21 mouse cellular contexts compared by ENCODE assay signal in the genomic region with DNA sequence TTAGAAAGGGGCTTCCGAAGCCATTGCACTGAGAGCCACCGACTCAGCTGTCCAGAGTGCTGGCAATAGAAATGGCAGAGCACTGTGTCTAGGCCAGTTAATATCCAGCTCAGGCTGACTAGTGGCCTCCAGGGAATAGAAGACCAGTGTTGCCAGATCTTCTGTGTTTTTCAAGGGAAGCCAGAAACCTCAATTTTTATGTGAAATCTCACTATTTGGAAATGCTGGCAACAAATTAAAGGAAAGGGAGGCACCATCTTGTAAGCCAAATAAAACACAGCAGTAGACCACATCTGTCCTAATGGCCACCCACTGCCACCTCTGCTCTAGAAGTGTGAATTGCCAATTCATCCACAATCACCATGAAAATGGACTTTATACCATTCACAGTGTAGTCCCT.
DNase-seq lines count a peak whose midpoint lies in the region; ATAC-seq and TF ChIP-seq lines count a peak whose summit lies in the region.
"Had no signal": no experiment of that assay in that cellular context is flagged by ENCODE, and none has a peak within 500 bp of the region (broad histone marks: within the 10 kb centered on the region; RNA-seq: fewer than 3 reads in every experiment).

No protein-coding gene starts in this region.

- H3K27ac ChIP-seq in gastrocnemius, adult 2 months: peak overlapping the region; percentile 49
- no peak overlapping the region for H3K27ac ChIP-seq in kidney, adult 2 months (ENCODE audit: insufficient read depth, low read depth, low read length)
- no peak overlapping the region for H3K27ac ChIP-seq in kidney, embryonic 16.5 days (ENCODE audit: low read length)
- H3K27ac ChIP-seq: embryonic facial prominence, embryonic 10.5 days; forebrain, embryonic 10.5 days; hindbrain, embryonic 13.5 days; kidney, postnatal 0 days; limb, embryonic 12.5 days; liver, embryonic 14.5 days; midbrain, embryonic 12.5 days had no signal

- no peak overlapping the region for H3K9ac ChIP-seq in kidney, embryonic 16.5 days (replicated peaks; ENCODE audit: low read length)
- H3K9ac ChIP-seq: hindbrain, embryonic 13.5 days; limb, embryonic 12.5 days; liver, embryonic 14.5 days; lung, embryonic 14.5 days; midbrain, embryonic 12.5 days had no signal

- DNase-seq in gastrocnemius, adult 2 months: peak; percentile 35
- DNase-seq in gastrocnemius, postnatal 4 days (ENCODE audit: low spot score in 2 of 2): no peak
- DNase-seq in kidney, adult 2 months: peak; percentile 24
- DNase-seq in MN1 (ENCODE audit: low spot score): peak; percentile 40
- DNase-seq in fibroblast of lung, adult 2 months (ENCODE audit: low read depth): peak; percentile 43
- no peak for DNase-seq in left cerebral cortex, postnatal 10 days (ENCODE audit: extremely low spot score in 1 of 2, low spot score in 2 of 2)
- DNase-seq: adrenal gland, postnatal 25 days; cerebellum, adult 11-12 months; kidney, adult 11 months; lung, embryonic 14.5 days; right cerebral cortex, postnatal 25 days; thymus, postnatal 14 days had no signal

- WGBS in kidney, adult 2 months: 76% methylated on average over 2 of the region's 2 CpGs
- WGBS in kidney, embryonic 16.5 days: 89% methylated on average over 2 of the region's 2 CpGs

- no peaks in the 10 kb centered on the region for H3K4me1 ChIP-seq in kidney, adult 2 months (ENCODE audit: control insufficient read depth, insufficient read depth, low read length)
- H3K4me1 ChIP-seq in kidney, embryonic 16.5 days (ENCODE audit: insufficient read depth, low read length): no peaks in the 10 kb centered on the region
- H3K4me1 ChIP-seq: embryonic facial prominence, embryonic 10.5 days; forebrain, embryonic 10.5 days; midbrain, embryonic 12.5 days had no signal

- H3K4me2 ChIP-seq in kidney, embryonic 16.5 days (replicated peaks; ENCODE audit: low read depth, low read length): no peak overlapping the region
- H3K4me2 ChIP-seq: heart, embryonic 11.5 days; hindbrain, embryonic 13.5 days; limb, embryonic 12.5 days; lung, embryonic 14.5 days; midbrain, embryonic 12.5 days had no signal

- no peak overlapping the region for H3K4me3 ChIP-seq in gastrocnemius, adult 2 months
- no peak overlapping the region for H3K4me3 ChIP-seq in kidney, adult 2 months (ENCODE audit: insufficient read depth, low read depth, low read length)
- no peak overlapping the region for H3K4me3 ChIP-seq in kidney, embryonic 16.5 days (ENCODE audit: low read length)
- H3K4me3 ChIP-seq: embryonic facial prominence, embryonic 10.5 days; forebrain, embryonic 10.5 days; hindbrain, embryonic 13.5 days; limb, embryonic 12.5 days; midbrain, embryonic 12.5 days had no signal

- ATAC-seq in kidney, embryonic 16.5 days (ENCODE audit: low FRiP score, low TSS enrichment): no peak

- H3K9me3 ChIP-seq in kidney, embryonic 16.5 days (ENCODE audit: low read length): peaks cover under 1% of the 10 kb centered on the region
- H3K9me3 ChIP-seq: embryonic facial prominence, embryonic 10.5 days; hindbrain, embryonic 13.5 days; limb, embryonic 12.5 days; midbrain, embryonic 12.5 days had no signal

- TF ChIP-seq CTCF in gastrocnemius, adult 2 months (IDR thresholded peaks at IDR 0.05): no peak
- no peak for TF ChIP-seq CTCF in kidney, adult 2 months (conservative IDR thresholded peaks at IDR 0.05; ENCODE audit: insufficient read depth, insufficient read length, low read depth, low read length)

- intact Hi-C loops in gastrocnemius, adult 2 months (cut with DNase I): no loop called here
- intact Hi-C loops in left cerebral cortex, postnatal 10 days (cut with DNase I): no loop called here

- no peak for TF ChIP-seq POLR2A in kidney, adult 2 months (IDR thresholded peaks at IDR 0.05; ENCODE audit: low read depth, low read length)

- no peaks in the 10 kb centered on the region for H3K27me3 ChIP-seq in kidney, adult 2 months (replicated peaks; ENCODE audit: control insufficient read depth, insufficient read depth, low read length)
- H3K27me3 ChIP-seq in kidney, embryonic 16.5 days (ENCODE audit: insufficient read depth, low read length): no peaks in the 10 kb centered on the region
- H3K27me3 ChIP-seq: hindbrain, embryonic 13.5 days; limb, embryonic 12.5 days; midbrain, embryonic 12.5 days had no signal

- H3K36me3 ChIP-seq in kidney, adult 2 months (ENCODE audit: control insufficient read depth, insufficient read depth, low read length): peaks cover 3% of the 10 kb centered on the region; the same call in 1 of the 2 replicates
- H3K36me3 ChIP-seq in kidney, embryonic 16.5 days (ENCODE audit: insufficient read depth, low read length): peaks cover 17% of the 10 kb centered on the region

Comparison
In these comparisons a context has a peak if more than half of its experiments do, and no peak if none do; other contexts are left out.
1. DNase-seq: peak in gastrocnemius, adult 2 months (single experiment), kidney, adult 2 months (single experiment), MN1 (single experiment) and fibroblast of lung, adult 2 months (single experiment); none in gastrocnemius, postnatal 4 days (0 of 2) and left cerebral cortex, postnatal 10 days (0 of 2).